10 mouse cellular contexts compared by ENCODE assay signal in genomic region chr13:43201033-43201432, GRCm38 (mm10). TPM values are rescaled to one million over a fixed set of nuclear protein-coding genes. Genes with fewer than 3 reads are reported as not detected.
A peak's percentile ranks its signal among the peaks of the same experiment; 100 is the strongest.
DNase-seq lines count a peak whose midpoint lies in the region; ATAC-seq and TF ChIP-seq lines count a peak whose summit lies in the region.
"Had no signal": no experiment of that assay in that cellular context is flagged by ENCODE, and none has a peak within 500 bp of the region (broad histone marks: within the 10 kb centered on the region; RNA-seq: fewer than 3 reads in every experiment).

No protein-coding gene starts in this region.

- H3K27me3 ChIP-seq in kidney, embryonic 15.5 days = no peaks in the 10 kb centered on the region
- no peaks in the 10 kb centered on the region for H3K27me3 ChIP-seq in megakaryocyte, embryonic 14.5 days (replicated peaks)
- H3K27me3 ChIP-seq: Patski had no signal

- H3K36me3 ChIP-seq in kidney, embryonic 15.5 days = no peaks in the 10 kb centered on the region
- peaks cover 94% of the 10 kb centered on the region for H3K36me3 ChIP-seq in megakaryocyte, embryonic 14.5 days (replicated peaks; ENCODE audit: low read length)

- no peak overlapping the region for H3K9ac ChIP-seq in kidney, embryonic 15.5 days

- no peaks in the 10 kb centered on the region for H3K9me3 ChIP-seq in kidney, embryonic 15.5 days (replicated peaks)
- H3K9me3 ChIP-seq in megakaryocyte, embryonic 14.5 days = no peaks in the 10 kb centered on the region

- peak; percentile 50 for TF ChIP-seq CTCF in cortical plate, adult 2 months (IDR thresholded peaks at IDR 0.05; ENCODE audit: extremely low read depth, insufficient read depth, low read length)

- H3K4me1 ChIP-seq in cortical plate, adult 2 months (ENCODE audit: control insufficient read depth, insufficient read depth, low read length) = peaks cover 2% of the 10 kb centered on the region; the same call in 1 of the 2 replicates
- H3K4me1 ChIP-seq in kidney, embryonic 15.5 days = no peaks in the 10 kb centered on the region
- H3K4me1 ChIP-seq in megakaryocyte, embryonic 14.5 days = peaks cover 98% of the 10 kb centered on the region

- ATAC-seq in frontal cortex, adult (ENCODE audit: low TSS enrichment) = peak; percentile 21; the same call in 1 of the 2 replicates
- ATAC-seq in kidney, embryonic 15.5 days (replicated peaks; ENCODE audit: low FRiP score) = no peak
- no peak for ATAC-seq in monocyte, adult 5-6 weeks (replicated peaks; ENCODE audit: insufficient number of reproducible peaks, low FRiP score, low TSS enrichment, poor library complexity, severe bottlenecking)
- ATAC-seq: Patski had no signal

- H3K4me3 ChIP-seq in cortical plate, adult 2 months (ENCODE audit: insufficient read depth, low read length) = no peak overlapping the region
- no peak overlapping the region for H3K4me3 ChIP-seq in kidney, embryonic 15.5 days (replicated peaks)
- peak overlapping the region; percentile 62 for H3K4me3 ChIP-seq in megakaryocyte, embryonic 14.5 days (replicated peaks)

- 45% methylated on average over 22 of the region's 22 CpGs for WGBS in kidney, embryonic 15.5 days

- DNase-seq in frontal cortex, postnatal 14 days (ENCODE audit: low spot score in 2 of 2) = no peak
- peak; percentile 39 to 45 for DNase-seq in right cerebral cortex, postnatal 36 days (ENCODE audit: low spot score in 2 of 2)
- DNase-seq in right cerebral cortex, postnatal 10 days (ENCODE audit: low spot score in 2 of 2) = no peak

- no peak for TF ChIP-seq POLR2A in cortical plate, adult 2 months (IDR thresholded peaks at IDR 0.05; ENCODE audit: extremely low read depth, insufficient read depth, low read length)

- H3K4me2 ChIP-seq in kidney, embryonic 15.5 days = 0 out of 2 replicates have a peak overlapping the region, but pooled peaks have one; percentile 24

- H3K27ac ChIP-seq in cortical plate, adult 2 months (ENCODE audit: insufficient read depth, low read length) = no peak overlapping the region
- no peak overlapping the region for H3K27ac ChIP-seq in kidney, embryonic 15.5 days
- H3K27ac ChIP-seq: macrophage had no signal

RNA-seq across cellular contexts. Expression of gene Tbc1d7, which starts 29.7 kb away (rescaled TPM):
- 31.1 TPM in 2 replicates for polyA plus RNA-seq in cortical plate, adult 2 months (2012; rRNA removed)
- polyA plus RNA-seq in kidney, embryonic 15.5 days (2015; fragmentation: Nextera tagmentation; extraction: Ambion mirVana) = 51.6 and 54.7 TPM in 2 replicates
- 2.7 and 6.9 TPM in 2 replicates for polyA plus RNA-seq in megakaryocyte, embryonic 14.5 days (2012; ENCODE audit: insufficient read depth, low replicate concordance)
- 4.5 to 5.2 TPM in 2 of 3 replicates, not detected in the other for total RNA-seq in monocyte, adult 5-6 weeks (2017)

Comparison
In these comparisons a context has a peak if more than half of its experiments do, and no peak if none do; other contexts are left out.
1. DNase-seq: peak in right cerebral cortex, postnatal 36 days (2 of 2); none in frontal cortex, postnatal 14 days (0 of 2) and right cerebral cortex, postnatal 10 days (0 of 2).